In genomic region chr9:37235951-37236737, GRCm38 (mm10) we compare ENCODE assay signal across 13 mouse cellular contexts. TPM values are rescaled to one million over a fixed set of nuclear protein-coding genes. Genes with fewer than 3 reads are reported as not detected.
A peak's percentile ranks its signal among the peaks of the same experiment; 100 is the strongest.
DNase-seq lines count a peak whose midpoint lies in the region; ATAC-seq lines count a peak whose summit lies in the region.
"Had no signal": no experiment of that assay in that cellular context is flagged by ENCODE, and none has a peak within 500 bp of the region (broad histone marks: within the 10 kb centered on the region; RNA-seq: fewer than 3 reads in every experiment).

No protein-coding gene starts in this region.

- peak; percentile 21 to 35 for DNase-seq in kidney, postnatal 4 days
- DNase-seq in kidney, postnatal 36 days, result no peak
- peak; percentile 79 for DNase-seq in NIH3T3 (ENCODE audit: low read depth)
- DNase-seq in thymus, postnatal 0 days (ENCODE audit: low spot score), result peak; percentile 85
- no peak for DNase-seq in gastrocnemius, adult 8-10 months (ENCODE audit: low spot score in 2 of 2)
- DNase-seq: liver, embryonic 13.5 days had no signal

- H3K9ac ChIP-seq in midbrain, embryonic 16.5 days (ENCODE audit: low read depth, low read length), result no peak overlapping the region
- no peak overlapping the region for H3K9ac ChIP-seq in kidney, embryonic 14.5 days (ENCODE audit: low read depth, low read length)
- H3K9ac ChIP-seq: embryonic facial prominence, embryonic 13.5 days; hindbrain, embryonic 14.5 days; liver, embryonic 13.5 days; midbrain, embryonic 12.5 days had no signal

- H3K27me3 ChIP-seq in midbrain, embryonic 16.5 days (ENCODE audit: control insufficient read depth, insufficient read depth, low read depth, low read length), result no peaks in the 10 kb centered on the region
- no peaks in the 10 kb centered on the region for H3K27me3 ChIP-seq in kidney, embryonic 14.5 days (ENCODE audit: control insufficient read depth, insufficient read depth, low read length)
- H3K27me3 ChIP-seq: embryonic facial prominence, embryonic 13.5 days; liver, embryonic 13.5 days; midbrain, embryonic 12.5 days had no signal

- no peak overlapping the region for H3K27ac ChIP-seq in midbrain, embryonic 16.5 days (ENCODE audit: low read length)
- H3K27ac ChIP-seq in kidney, embryonic 14.5 days (ENCODE audit: low read depth, low read length), result no peak overlapping the region
- H3K27ac ChIP-seq: embryonic facial prominence, embryonic 13.5 days; hindbrain, embryonic 14.5 days; left cerebral cortex, adult 2 months; liver, embryonic 13.5 days; midbrain, embryonic 12.5 days had no signal

- WGBS in midbrain, embryonic 16.5 days, result 70% methylated on average over 4 of the region's 4 CpGs
- 76% methylated on average over 4 of the region's 4 CpGs for WGBS in kidney, embryonic 14.5 days

- no peak overlapping the region for H3K4me3 ChIP-seq in midbrain, embryonic 16.5 days (ENCODE audit: low read depth, low read length)
- no peak overlapping the region for H3K4me3 ChIP-seq in kidney, embryonic 14.5 days (ENCODE audit: low read length)
- H3K4me3 ChIP-seq: embryonic facial prominence, embryonic 13.5 days; left cerebral cortex, adult 2 months; liver, embryonic 13.5 days; midbrain, embryonic 12.5 days had no signal

- H3K36me3 ChIP-seq in midbrain, embryonic 16.5 days (ENCODE audit: control insufficient read depth, insufficient read depth, low read length), result no peaks in the 10 kb centered on the region
- no peaks in the 10 kb centered on the region; the same call in 1 of the 2 replicates for H3K36me3 ChIP-seq in kidney, embryonic 14.5 days (ENCODE audit: control insufficient read depth, insufficient read depth, low read length)
- H3K36me3 ChIP-seq: liver, embryonic 13.5 days; midbrain, embryonic 12.5 days had no signal

- H3K4me2 ChIP-seq in midbrain, embryonic 16.5 days (ENCODE audit: low read length), result no peak overlapping the region
- no peak overlapping the region for H3K4me2 ChIP-seq in kidney, embryonic 14.5 days (replicated peaks; ENCODE audit: low read depth, low read length)
- H3K4me2 ChIP-seq: embryonic facial prominence, embryonic 13.5 days; hindbrain, embryonic 14.5 days; liver, embryonic 13.5 days; midbrain, embryonic 12.5 days had no signal

- H3K9me3 ChIP-seq in midbrain, embryonic 16.5 days (replicated peaks; ENCODE audit: control insufficient read depth, low read length, poor library complexity, severe bottlenecking), result no peaks in the 10 kb centered on the region
- no peaks in the 10 kb centered on the region for H3K9me3 ChIP-seq in kidney, embryonic 14.5 days (ENCODE audit: control insufficient read depth, low read length)
- H3K9me3 ChIP-seq: embryonic facial prominence, embryonic 13.5 days; liver, embryonic 13.5 days; midbrain, embryonic 12.5 days had no signal

- no peaks in the 10 kb centered on the region for H3K4me1 ChIP-seq in midbrain, embryonic 16.5 days (ENCODE audit: control insufficient read depth, insufficient read depth, low read length)
- H3K4me1 ChIP-seq in kidney, embryonic 14.5 days (ENCODE audit: control insufficient read depth, insufficient read depth, low read length), result no peaks in the 10 kb centered on the region
- H3K4me1 ChIP-seq: liver, embryonic 13.5 days; midbrain, embryonic 12.5 days had no signal

- ATAC-seq in granulocyte monocyte progenitor cell, adult 5-6 weeks (replicated peaks; ENCODE audit: poor library complexity, severe bottlenecking), result peak; percentile 31
- ATAC-seq in midbrain, embryonic 16.5 days, result no peak
- no peak for ATAC-seq in kidney, embryonic 14.5 days (ENCODE audit: low FRiP score, low TSS enrichment)

RNA-seq across cellular contexts. Expression of gene Slc37a2, which starts 19.4 kb away (rescaled TPM):
- total RNA-seq in granulocyte monocyte progenitor cell, adult 5-6 weeks (2014; fragmentation: Nextera tagmentation), result 0.81 TPM in 1 of 2 replicates, not detected in the other
- 0.34 and 0.52 TPM in 2 replicates for total RNA-seq in granulocyte monocyte progenitor cell, adult 5-6 weeks (2017)
- polyA plus RNA-seq in thymus, postnatal 0 days (2015; fragmentation: Nextera tagmentation; extraction: Ambion mirVana), result 24.0 and 28.8 TPM in 2 replicates
- polyA plus RNA-seq in midbrain, embryonic 16.5 days (2015; fragmentation: Nextera tagmentation; extraction: Ambion mirVana), result 0.76 and 1.7 TPM in 2 replicates
- under 1 TPM; 0.17 to 0.65 (median 0.23) TPM for total RNA-seq in gastrocnemius, adult 8-10 months (2022)
- polyA plus RNA-seq in kidney, embryonic 14.5 days (2014; fragmentation: Nextera tagmentation; extraction: Ambion mirVana), result 1.1 and 1.6 TPM in 2 replicates

RNA-seq across cellular contexts. Expression of gene Tmem218, which starts 28.1 kb away (rescaled TPM):
- 2.0 and 4.1 TPM in 2 replicates for total RNA-seq in granulocyte monocyte progenitor cell, adult 5-6 weeks (2014; fragmentation: Nextera tagmentation)
- 1.9 and 4.2 TPM in 2 replicates for total RNA-seq in granulocyte monocyte progenitor cell, adult 5-6 weeks (2017)
- 9.5 and 13.2 TPM in 2 replicates for polyA plus RNA-seq in thymus, postnatal 0 days (2015; fragmentation: Nextera tagmentation; extraction: Ambion mirVana)
- polyA plus RNA-seq in midbrain, embryonic 16.5 days (2015; fragmentation: Nextera tagmentation; extraction: Ambion mirVana), result 9.2 and 10.0 TPM in 2 replicates
- 1 to 10 TPM; 1.9 to 2.9 (median 2.8) TPM for total RNA-seq in gastrocnemius, adult 8-10 months (2022)
- polyA plus RNA-seq in kidney, embryonic 14.5 days (2014; fragmentation: Nextera tagmentation; extraction: Ambion mirVana), result 12.2 and 13.6 TPM in 2 replicates

Comparison
In these comparisons a context has a peak if more than half of its experiments do, and no peak if none do; other contexts are left out.
1. DNase-seq: peak in kidney, postnatal 4 days (2 of 2), NIH3T3 (single experiment) and thymus, postnatal 0 days (single experiment); none in kidney, postnatal 36 days (0 of 2) and gastrocnemius, adult 8-10 months (0 of 2).